Mouse (Mus musculus): ENCODE measurements around the gene Olfr1176. TPM values are rescaled to one million over a fixed set of nuclear protein-coding genes. Genes with fewer than 3 reads are reported as not detected.

Olfr1176 gene
- not detected for total RNA-seq (2021)
- polyA plus RNA-seq (2012; rRNA removed), result not detected in 2 replicates
- long read RNA-seq, result 0 reads

- no peak for DNase-seq
Measured at GRCm38 (mm10) chr2:88336421-88336820, at the start of gene Olfr1176. Gene Olfr1176 (plus strand): TSS chr2:88336721.

GRCm38 (mm10) chr2:88315035-88315434, 21.5 kb upstream of the Olfr1176 start, which contains the start of gene Olfr1174-ps:
Gene Olfr1174-ps (minus strand): TSS chr2:88315135.
- no peak for DNase-seq

GRCm38 (mm10) chr2:88327115-88327514, 9.4 kb upstream of the Olfr1176 start, which contains the start of gene Olfr1175-ps:
Gene Olfr1175-ps (minus strand): TSS chr2:88327215.
- DNase-seq, result no peak

GRCm38 (mm10) chr2:88346392-88346791, 9.9 kb downstream of the Olfr1176 start, which contains the start of gene Olfr1177-ps:
Gene Olfr1177-ps (minus strand): TSS chr2:88346492.
- DNase-seq, result no peak

GRCm38 (mm10) chr2:88356304-88356703, 19.8 kb downstream of the Olfr1176 start:
- no peak for DNase-seq

- DNase-seq, result no peak
Measured at GRCm38 (mm10) chr2:88386762-88387161, 50.2 kb downstream of the Olfr1176 start, which contains the start of gene Olfr1178. Gene Olfr1178 (plus strand): TSS chr2:88387062.

Other genes with a start within 250 kb of the Olfr1176 start
- not detected for gene Olfr1164, start 242.8 kb upstream of the Olfr1176 start, total RNA-seq (2021)
- gene Olfr1164, start 242.8 kb upstream of the Olfr1176 start, polyA plus RNA-seq (2012; rRNA removed), result not detected in 2 replicates
- gene Olfr1166, start 208.4 kb upstream of the Olfr1176 start, total RNA-seq (2021), result not detected
- not detected in 2 replicates for gene Olfr1166, start 208.4 kb upstream of the Olfr1176 start, polyA plus RNA-seq (2012; rRNA removed)
- gene Olfr1167, start 181.5 kb upstream of the Olfr1176 start, total RNA-seq (2021), result not detected
- gene Olfr1167, start 181.5 kb upstream of the Olfr1176 start, polyA plus RNA-seq (2012; rRNA removed), result not detected in 2 replicates
- not detected for gene Olfr1168, start 154.8 kb upstream of the Olfr1176 start, total RNA-seq (2021)
- not detected in 2 replicates for gene Olfr1168, start 154.8 kb upstream of the Olfr1176 start, polyA plus RNA-seq (2012; rRNA removed)
- not detected for gene Olfr1170, start 108.4 kb upstream of the Olfr1176 start, total RNA-seq (2021)
- not detected in 2 replicates for gene Olfr1170, start 108.4 kb upstream of the Olfr1176 start, polyA plus RNA-seq (2012; rRNA removed)
- gene Olfr1173, start 56.8 kb upstream of the Olfr1176 start, total RNA-seq (2021), result not detected
- not detected in 2 replicates for gene Olfr1173, start 56.8 kb upstream of the Olfr1176 start, polyA plus RNA-seq (2012; rRNA removed)
- not detected for gene Olfr1174-ps, start 21.6 kb upstream of the Olfr1176 start, total RNA-seq (2021)
- not detected in 2 replicates for gene Olfr1174-ps, start 21.6 kb upstream of the Olfr1176 start, polyA plus RNA-seq (2012; rRNA removed)
- gene Olfr1175-ps, start 9.5 kb upstream of the Olfr1176 start, total RNA-seq (2021), result not detected
- not detected in 2 replicates for gene Olfr1175-ps, start 9.5 kb upstream of the Olfr1176 start, polyA plus RNA-seq (2012; rRNA removed)
- not detected for gene Olfr1177-ps, start 9.8 kb downstream of the Olfr1176 start, total RNA-seq (2021)
- not detected in 2 replicates for gene Olfr1177-ps, start 9.8 kb downstream of the Olfr1176 start, polyA plus RNA-seq (2012; rRNA removed)
- not detected for gene Olfr1178, start 50.3 kb downstream of the Olfr1176 start, total RNA-seq (2021)
- not detected in 2 replicates for gene Olfr1178, start 50.3 kb downstream of the Olfr1176 start, polyA plus RNA-seq (2012; rRNA removed)
- gene Olfr1179, start 69.7 kb downstream of the Olfr1176 start, total RNA-seq (2021), result not detected
- not detected in 2 replicates for gene Olfr1179, start 69.7 kb downstream of the Olfr1176 start, polyA plus RNA-seq (2012; rRNA removed)
- gene Olfr1180, start 82.4 kb downstream of the Olfr1176 start, total RNA-seq (2021), result not detected
- not detected in 2 replicates for gene Olfr1180, start 82.4 kb downstream of the Olfr1176 start, polyA plus RNA-seq (2012; rRNA removed)
- not detected for gene Olfr1181, start 89.5 kb downstream of the Olfr1176 start, total RNA-seq (2021)
- gene Olfr1181, start 89.5 kb downstream of the Olfr1176 start, polyA plus RNA-seq (2012; rRNA removed), result not detected in 2 replicates
- gene Gm13757, start 112.4 kb downstream of the Olfr1176 start, total RNA-seq (2021), result not detected
- not detected in 2 replicates for gene Gm13757, start 112.4 kb downstream of the Olfr1176 start, polyA plus RNA-seq (2012; rRNA removed)
- gene Olfr1183, start 118.1 kb downstream of the Olfr1176 start, total RNA-seq (2021), result not detected
- gene Olfr1183, start 118.1 kb downstream of the Olfr1176 start, polyA plus RNA-seq (2012; rRNA removed), result not detected in 2 replicates
- not detected for gene Olfr1184, start 146.9 kb downstream of the Olfr1176 start, total RNA-seq (2021)
- gene Olfr1184, start 146.9 kb downstream of the Olfr1176 start, polyA plus RNA-seq (2012; rRNA removed), result not detected in 2 replicates
- not detected for gene Olfr1185-ps1, start 156.6 kb downstream of the Olfr1176 start, total RNA-seq (2021)
- not detected in 2 replicates for gene Olfr1185-ps1, start 156.6 kb downstream of the Olfr1176 start, polyA plus RNA-seq (2012; rRNA removed)
- not detected for gene Olfr1186, start 181.8 kb downstream of the Olfr1176 start, total RNA-seq (2021)
- gene Olfr1186, start 181.8 kb downstream of the Olfr1176 start, polyA plus RNA-seq (2012; rRNA removed), result not detected in 2 replicates
- not detected for gene Olfr1188, start 220.2 kb downstream of the Olfr1176 start, total RNA-seq (2021)
- gene Olfr1188, start 220.2 kb downstream of the Olfr1176 start, polyA plus RNA-seq (2012; rRNA removed), result not detected in 2 replicates
- gene Olfr1189, start 249.7 kb downstream of the Olfr1176 start, total RNA-seq (2021), result not detected
- gene Olfr1189, start 249.7 kb downstream of the Olfr1176 start, polyA plus RNA-seq (2012; rRNA removed), result not detected in 2 replicates